ENCODE assay signal across 8 mouse cellular contexts in the genomic region with DNA sequence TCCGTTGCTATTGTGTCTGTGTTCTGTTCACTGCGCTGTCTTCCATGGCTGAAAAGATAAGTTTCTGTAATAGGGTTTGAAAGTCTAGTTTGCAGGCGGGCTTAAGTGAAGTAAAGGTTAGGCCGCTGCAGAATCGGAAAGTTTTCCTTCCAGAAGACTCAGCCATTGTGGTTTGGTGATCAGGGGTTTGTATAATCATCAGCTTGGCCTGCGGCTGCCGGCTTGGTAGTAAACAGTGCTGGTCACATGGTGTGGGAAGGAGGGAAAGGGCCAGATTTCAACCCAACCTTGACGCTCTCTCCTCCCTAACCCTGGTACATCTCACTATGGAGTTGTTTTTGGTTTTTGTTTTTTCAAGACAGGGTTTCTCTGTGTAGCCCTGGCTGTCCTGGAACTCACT. TPM values are rescaled to one million over a fixed set of nuclear protein-coding genes. Genes with fewer than 3 reads are reported as not detected.
A peak's percentile ranks its signal among the peaks of the same experiment; 100 is the strongest.
DNase-seq lines count a peak whose midpoint lies in the region; ATAC-seq lines count a peak whose summit lies in the region.

No protein-coding gene starts in this region.

- no peak overlapping the region for H3K9ac ChIP-seq in embryonic facial prominence, embryonic 15.5 days
- H3K9ac ChIP-seq in liver, embryonic 16.5 days (ENCODE audit: low read depth, low read length): no peak overlapping the region; the same call in 1 of the 2 replicates

- peak overlapping the region; percentile 66 for H3K27ac ChIP-seq in brown adipose tissue, adult 24 weeks (replicated peaks; ENCODE audit: low read depth, low read length)
- peak overlapping the region; percentile 96 for H3K27ac ChIP-seq in embryonic facial prominence, embryonic 15.5 days (replicated peaks)
- no peak overlapping the region for H3K27ac ChIP-seq in liver, embryonic 16.5 days (ENCODE audit: low read length)

- no peaks in the 10 kb centered on the region for H3K36me3 ChIP-seq in embryonic facial prominence, embryonic 15.5 days
- no peaks in the 10 kb centered on the region for H3K36me3 ChIP-seq in liver, embryonic 16.5 days (ENCODE audit: control insufficient read depth, insufficient read depth)

- 79% methylated on average over 8 of the region's 8 CpGs for WGBS in embryonic facial prominence, embryonic 15.5 days
- 69% methylated on average over 8 of the region's 8 CpGs for WGBS in liver, embryonic 16.5 days (ENCODE audit: insufficient replicate concordance)

- H3K4me2 ChIP-seq in embryonic facial prominence, embryonic 15.5 days (replicated peaks): peak overlapping the region; percentile 71; the same call in 1 of the 2 replicates
- H3K4me2 ChIP-seq in liver, embryonic 16.5 days (ENCODE audit: low read depth, low read length): peak overlapping the region; percentile 93

- H3K4me3 ChIP-seq in brown adipose tissue, adult 24 weeks (ENCODE audit: insufficient read depth, low read depth, low read length): peak overlapping the region; percentile 71
- H3K4me3 ChIP-seq in embryonic facial prominence, embryonic 15.5 days (replicated peaks): peak overlapping the region; percentile 92; the same call in 1 of the 2 replicates
- no peak overlapping the region for H3K4me3 ChIP-seq in liver, embryonic 16.5 days (ENCODE audit: low read depth, low read length)

- peaks cover 16% of the 10 kb centered on the region for H3K4me1 ChIP-seq in brown adipose tissue, adult 24 weeks (ENCODE audit: control insufficient read depth, insufficient read depth, insufficient read length, low read length)
- H3K4me1 ChIP-seq in embryonic facial prominence, embryonic 15.5 days: peaks cover 18% of the 10 kb centered on the region
- peaks cover 33% of the 10 kb centered on the region for H3K4me1 ChIP-seq in liver, embryonic 16.5 days (ENCODE audit: control insufficient read depth, low read depth, low read length)

- no peak for ATAC-seq in embryonic facial prominence, embryonic 15.5 days (ENCODE audit: insufficient number of reproducible peaks, low FRiP score, low TSS enrichment, low read depth)
- no peak for ATAC-seq in liver, embryonic 16.5 days (ENCODE audit: low read depth)

- peak; percentile 81 for DNase-seq in kidney, adult 11 months
- no peak for DNase-seq in adrenal gland, postnatal 10 days
- no peak for DNase-seq in frontal cortex, postnatal 14 days (ENCODE audit: low spot score in 2 of 2)
- DNase-seq in lung, postnatal 36 days: no peak
- DNase-seq in urinary bladder, postnatal 4 days (ENCODE audit: low spot score in 2 of 2): no peak

- no peaks in the 10 kb centered on the region for H3K27me3 ChIP-seq in embryonic facial prominence, embryonic 15.5 days
- no peaks in the 10 kb centered on the region for H3K27me3 ChIP-seq in liver, embryonic 16.5 days (ENCODE audit: control insufficient read depth, insufficient read depth, low read depth, low read length)

- no peaks in the 10 kb centered on the region for H3K9me3 ChIP-seq in embryonic facial prominence, embryonic 15.5 days (replicated peaks)
- H3K9me3 ChIP-seq in liver, embryonic 16.5 days (replicated peaks; ENCODE audit: control insufficient read depth, low read length): no peaks in the 10 kb centered on the region

RNA-seq across cellular contexts. Expression of a gene that starts 1.7 kb away (rescaled TPM):
- 18.0 and 23.0 TPM in 2 replicates for polyA plus RNA-seq in brown adipose tissue, adult 24 weeks (2012; ENCODE audit: insufficient read depth, insufficient read length, missing spikeins)
- polyA plus RNA-seq in embryonic facial prominence, embryonic 15.5 days (2015; fragmentation: Nextera tagmentation; extraction: Ambion mirVana): 24.2 and 25.0 TPM in 2 replicates
- 8.9 and 10.4 TPM in 2 replicates for polyA plus RNA-seq in liver, embryonic 16.5 days (2015; fragmentation: Nextera tagmentation; extraction: Ambion mirVana)
- 10 to 100 TPM; 62.0 to 79.6 TPM for total RNA-seq in adrenal gland, postnatal 10 days (2021)

RNA-seq across cellular contexts. Expression of a gene that starts 46.5 kb away (rescaled TPM):
- 8.8 and 10.4 TPM in 2 replicates for polyA plus RNA-seq in brown adipose tissue, adult 24 weeks (2012; ENCODE audit: insufficient read depth, insufficient read length, missing spikeins)
- polyA plus RNA-seq in embryonic facial prominence, embryonic 15.5 days (2015; fragmentation: Nextera tagmentation; extraction: Ambion mirVana): 19.0 TPM in 2 replicates
- 5.1 and 6.1 TPM in 2 replicates for polyA plus RNA-seq in liver, embryonic 16.5 days (2015; fragmentation: Nextera tagmentation; extraction: Ambion mirVana)
- 10 to 100 TPM; 43.3 to 47.0 TPM for total RNA-seq in adrenal gland, postnatal 10 days (2021)

RNA-seq across cellular contexts. Expression of a gene that starts 47.5 kb away (rescaled TPM):
- polyA plus RNA-seq in brown adipose tissue, adult 24 weeks (2012; ENCODE audit: insufficient read depth, insufficient read length, missing spikeins): 6.1 and 6.8 TPM in 2 replicates
- polyA plus RNA-seq in embryonic facial prominence, embryonic 15.5 days (2015; fragmentation: Nextera tagmentation; extraction: Ambion mirVana): 31.5 and 34.8 TPM in 2 replicates
- polyA plus RNA-seq in liver, embryonic 16.5 days (2015; fragmentation: Nextera tagmentation; extraction: Ambion mirVana): 10.2 and 12.4 TPM in 2 replicates
- total RNA-seq in adrenal gland, postnatal 10 days (2021): 10 to 100 TPM; 13.8 to 19.4 TPM

RNA-seq across cellular contexts. Expression of a gene that starts 56.9 kb away (rescaled TPM):
- 4.0 and 5.5 TPM in 2 replicates for polyA plus RNA-seq in brown adipose tissue, adult 24 weeks (2012; ENCODE audit: insufficient read depth, insufficient read length, missing spikeins)
- 21.8 and 22.6 TPM in 2 replicates for polyA plus RNA-seq in embryonic facial prominence, embryonic 15.5 days (2015; fragmentation: Nextera tagmentation; extraction: Ambion mirVana)
- polyA plus RNA-seq in liver, embryonic 16.5 days (2015; fragmentation: Nextera tagmentation; extraction: Ambion mirVana): 14.4 and 15.6 TPM in 2 replicates
- 10 to 100 TPM; 12.7 to 14.0 TPM for total RNA-seq in adrenal gland, postnatal 10 days (2021)

RNA-seq across cellular contexts. Expression of a gene that starts 58.6 kb away (rescaled TPM):
- 29.1 and 32.4 TPM in 2 replicates for polyA plus RNA-seq in brown adipose tissue, adult 24 weeks (2012; ENCODE audit: insufficient read depth, insufficient read length, missing spikeins)
- 94.9 and 114 TPM in 2 replicates for polyA plus RNA-seq in embryonic facial prominence, embryonic 15.5 days (2015; fragmentation: Nextera tagmentation; extraction: Ambion mirVana)
- 49.1 and 53.1 TPM in 2 replicates for polyA plus RNA-seq in liver, embryonic 16.5 days (2015; fragmentation: Nextera tagmentation; extraction: Ambion mirVana)
- total RNA-seq in adrenal gland, postnatal 10 days (2021): 100 to 1,000 TPM in 1 of 2 experiments, 10 to 100 TPM in 1; 99.1 to 104 TPM
